26 mouse cellular contexts compared by ENCODE assay signal in genomic region chr11:78594271-78594964, GRCm38 (mm10). TPM values are rescaled to one million over a fixed set of nuclear protein-coding genes. Genes with fewer than 3 reads are reported as not detected.
A peak's percentile ranks its signal among the peaks of the same experiment; 100 is the strongest.
DNase-seq lines count a peak whose midpoint lies in the region; ATAC-seq and TF ChIP-seq lines count a peak whose summit lies in the region.
"Had no signal": no experiment of that assay in that cellular context is flagged by ENCODE, and none has a peak within 500 bp of the region (broad histone marks: within the 10 kb centered on the region; RNA-seq: fewer than 3 reads in every experiment).

No protein-coding gene starts in this region.

- TF ChIP-seq CTCF in heart, postnatal 0 days (IDR thresholded peaks at IDR 0.05; ENCODE audit: low read depth), result no peak

- no peak overlapping the region for H3K9ac ChIP-seq in heart, embryonic 14.5 days (ENCODE audit: low read length)
- no peak overlapping the region for H3K9ac ChIP-seq in heart, postnatal 0 days (replicated peaks; ENCODE audit: low read depth, low read length)
- H3K9ac ChIP-seq: embryonic facial prominence, embryonic 12.5 days; forebrain, embryonic 12.5 days; forebrain, embryonic 15.5 days; hindbrain, embryonic 12.5 days; hindbrain, embryonic 15.5 days had no signal

- intact Hi-C loops in heart, postnatal 25 days (cut with DNase I), result no loop called here
- intact Hi-C loops in heart, postnatal 10 days (cut with DNase I), result no loop called here

- H3K9me3 ChIP-seq in heart, embryonic 14.5 days (ENCODE audit: control insufficient read depth, low read length), result no peaks in the 10 kb centered on the region
- H3K9me3 ChIP-seq in heart, postnatal 0 days (replicated peaks; ENCODE audit: control insufficient read depth, low read length), result no peaks in the 10 kb centered on the region
- H3K9me3 ChIP-seq: embryonic facial prominence, embryonic 12.5 days; forebrain, embryonic 12.5 days; forebrain, embryonic 15.5 days; G1E; hindbrain, embryonic 12.5 days; hindbrain, embryonic 15.5 days had no signal

- ATAC-seq in heart, embryonic 14.5 days (ENCODE audit: insufficient number of reproducible peaks, insufficient read depth, low FRiP score, low read depth), result peak; percentile 54
- peak; percentile 20; the same call in 1 of the 2 replicates for ATAC-seq in heart, postnatal 0 days (ENCODE audit: insufficient read depth, low read depth)
- peak; percentile 60 for ATAC-seq in megakaryocyte-erythroid progenitor cell, adult 5-6 weeks (replicated peaks; ENCODE audit: low FRiP score, low TSS enrichment, poor library complexity, severe bottlenecking)
- ATAC-seq: activated CD4-positive, CD25-positive, alpha-beta regulatory T cell, adult 4 months; forebrain, embryonic 15.5 days; intestine, postnatal 0 days had no signal

- H3K36me3 ChIP-seq in heart, embryonic 14.5 days (ENCODE audit: control insufficient read depth, insufficient read depth, low read length), result peaks cover 14% of the 10 kb centered on the region
- H3K36me3 ChIP-seq in heart, postnatal 0 days (replicated peaks; ENCODE audit: control insufficient read depth, insufficient read depth, low read length), result peaks cover 8% of the 10 kb centered on the region; the same call in 1 of the 2 replicates
- H3K36me3 ChIP-seq: forebrain, embryonic 12.5 days; hindbrain, embryonic 12.5 days had no signal

- H3K4me3 ChIP-seq in heart, embryonic 14.5 days (ENCODE audit: control insufficient read depth in 1 of 2, insufficient read depth in 1 of 2, low read depth in 1 of 2, low read length in 2 of 2), result no peak overlapping the region
- H3K4me3 ChIP-seq in heart, postnatal 0 days (ENCODE audit: low read depth, low read length), result no peak overlapping the region
- H3K4me3 ChIP-seq: embryonic facial prominence, embryonic 12.5 days; erythroblast, embryonic 14.5 days; forebrain, embryonic 12.5 days; forebrain, embryonic 15.5 days; hindbrain, embryonic 12.5 days; hindbrain, embryonic 15.5 days had no signal

- TF ChIP-seq EP300 in heart, postnatal 0 days (IDR thresholded peaks at IDR 0.05; ENCODE audit: low read depth), result no peak

- no peak overlapping the region for H3K4me2 ChIP-seq in heart, embryonic 14.5 days (ENCODE audit: low read length)
- no peak overlapping the region for H3K4me2 ChIP-seq in heart, postnatal 0 days (ENCODE audit: low read depth, low read length)
- H3K4me2 ChIP-seq: embryonic facial prominence, embryonic 12.5 days; forebrain, embryonic 12.5 days; forebrain, embryonic 15.5 days; hindbrain, embryonic 12.5 days; hindbrain, embryonic 15.5 days had no signal

- no peaks in the 10 kb centered on the region for H3K27me3 ChIP-seq in heart, embryonic 14.5 days (ENCODE audit: control insufficient read depth, insufficient read depth, low read length)
- no peaks in the 10 kb centered on the region for H3K27me3 ChIP-seq in heart, postnatal 0 days (ENCODE audit: control insufficient read depth, insufficient read depth, low read length)
- H3K27me3 ChIP-seq: CH12.LX; embryonic facial prominence, embryonic 12.5 days; forebrain, embryonic 12.5 days; forebrain, embryonic 15.5 days; hindbrain, embryonic 12.5 days; hindbrain, embryonic 15.5 days had no signal

- DNase-seq in heart, adult 11 months, result peak; percentile 77
- no peak for DNase-seq in heart, adult 9 months (ENCODE audit: low spot score in 2 of 2)
- DNase-seq in heart, postnatal 25 days (ENCODE audit: low spot score), result no peak
- no peak for DNase-seq in heart, postnatal 0 days (ENCODE audit: low spot score)
- DNase-seq in heart, postnatal 10 days, result no peak
- no peak for DNase-seq in left cerebral cortex, adult 11 months (ENCODE audit: low spot score)
- DNase-seq: adrenal gland, adult 8-10 months; adrenal gland, postnatal 36 days; B cell, adult 2 months; cerebellum, adult 18-20 months; cerebellum, adult 9-10 months; cerebellum, postnatal 14 days; gastrocnemius, postnatal 25 days; kidney, adult 2 months had no signal

- H3K27ac ChIP-seq in heart, embryonic 14.5 days (replicated peaks in 1 of 2; ENCODE audit: control insufficient read depth in 1 of 2, insufficient read depth in 1 of 2, low read depth in 2 of 2, low read length in 2 of 2), result no peak overlapping the region
- no peak overlapping the region for H3K27ac ChIP-seq in heart, postnatal 0 days (ENCODE audit: low read depth)
- H3K27ac ChIP-seq: embryonic facial prominence, embryonic 12.5 days; forebrain, embryonic 12.5 days; forebrain, embryonic 15.5 days; hindbrain, embryonic 12.5 days; hindbrain, embryonic 15.5 days had no signal

- H3K4me1 ChIP-seq in heart, embryonic 14.5 days (ENCODE audit: control insufficient read depth in 2 of 2, insufficient read depth in 2 of 2, low read length in 2 of 2), result peaks cover 2 to 15% of the 10 kb centered on the region in 2 experiments
- H3K4me1 ChIP-seq in heart, postnatal 0 days (ENCODE audit: control insufficient read depth, insufficient read depth), result no peaks in the 10 kb centered on the region
- H3K4me1 ChIP-seq: hindbrain, embryonic 12.5 days had no signal

- WGBS in heart, embryonic 14.5 days, result 29% methylated on average over 6 of the region's 6 CpGs
- WGBS in heart, postnatal 0 days, result 38% methylated on average over 6 of the region's 6 CpGs

RNA-seq across cellular contexts. Expression of gene Tmem97, which starts 43.8 kb away (rescaled TPM):
- polyA plus RNA-seq in heart, embryonic 14.5 days (2014; fragmentation: Nextera tagmentation; extraction: Ambion mirVana), result 51.7 and 54.7 TPM in 2 replicates
- 1 to 10 TPM; 5.3 to 5.5 TPM for total RNA-seq in heart, postnatal 25 days (2021)
- total RNA-seq in heart, postnatal 0 days (2014; rRNA removed; ENCODE audit: low replicate concordance), result 41.5 and 57.2 TPM in 2 replicates
- polyA plus RNA-seq in heart, postnatal 0 days (2015; fragmentation: Nextera tagmentation; extraction: Ambion mirVana), result 37.5 and 39.4 TPM in 2 replicates
- total RNA-seq in heart, postnatal 10 days (2021), result 10 to 100 TPM; 14.5 to 16.8 TPM
- total RNA-seq in megakaryocyte-erythroid progenitor cell, adult 5-6 weeks (2014; fragmentation: Nextera tagmentation), result 63.3 and 72.9 TPM in 2 replicates
- 59.7 and 64.4 TPM in 2 replicates for total RNA-seq in megakaryocyte-erythroid progenitor cell, adult 5-6 weeks (2017)

RNA-seq across cellular contexts. Expression of gene Ift20, which starts 58.3 kb away (rescaled TPM):
- polyA plus RNA-seq in heart, embryonic 14.5 days (2014; fragmentation: Nextera tagmentation; extraction: Ambion mirVana), result 104 and 112 TPM in 2 replicates
- total RNA-seq in heart, postnatal 25 days (2021), result 10 to 100 TPM; 39.0 to 45.5 TPM
- total RNA-seq in heart, postnatal 0 days (2014; rRNA removed; ENCODE audit: low replicate concordance), result 90.8 and 148 TPM in 2 replicates
- 111 and 114 TPM in 2 replicates for polyA plus RNA-seq in heart, postnatal 0 days (2015; fragmentation: Nextera tagmentation; extraction: Ambion mirVana)
- total RNA-seq in heart, postnatal 10 days (2021), result 10 to 100 TPM; 50.6 to 53.5 TPM
- total RNA-seq in megakaryocyte-erythroid progenitor cell, adult 5-6 weeks (2014; fragmentation: Nextera tagmentation), result 57.8 and 83.5 TPM in 2 replicates
- 142 and 156 TPM in 2 replicates for total RNA-seq in megakaryocyte-erythroid progenitor cell, adult 5-6 weeks (2017)

RNA-seq across cellular contexts. Expression of gene Tnfaip1, which starts 58.3 kb away (rescaled TPM):
- polyA plus RNA-seq in heart, embryonic 14.5 days (2014; fragmentation: Nextera tagmentation; extraction: Ambion mirVana), result 77.6 and 77.9 TPM in 2 replicates
- total RNA-seq in heart, postnatal 25 days (2021), result 10 to 100 TPM; 39.1 to 41.9 TPM
- 49.7 and 52.1 TPM in 2 replicates for total RNA-seq in heart, postnatal 0 days (2014; rRNA removed; ENCODE audit: low replicate concordance)
- 48.7 and 50.0 TPM in 2 replicates for polyA plus RNA-seq in heart, postnatal 0 days (2015; fragmentation: Nextera tagmentation; extraction: Ambion mirVana)
- total RNA-seq in heart, postnatal 10 days (2021), result 10 to 100 TPM; 62.7 to 66.2 TPM
- total RNA-seq in megakaryocyte-erythroid progenitor cell, adult 5-6 weeks (2014; fragmentation: Nextera tagmentation), result 2.5 and 4.6 TPM in 2 replicates
- 0.15 and 2.7 TPM in 2 replicates for total RNA-seq in megakaryocyte-erythroid progenitor cell, adult 5-6 weeks (2017)
